Mouse (Mus musculus): Measurements from ENCODE around the gene Rbm4b.

DNA sequence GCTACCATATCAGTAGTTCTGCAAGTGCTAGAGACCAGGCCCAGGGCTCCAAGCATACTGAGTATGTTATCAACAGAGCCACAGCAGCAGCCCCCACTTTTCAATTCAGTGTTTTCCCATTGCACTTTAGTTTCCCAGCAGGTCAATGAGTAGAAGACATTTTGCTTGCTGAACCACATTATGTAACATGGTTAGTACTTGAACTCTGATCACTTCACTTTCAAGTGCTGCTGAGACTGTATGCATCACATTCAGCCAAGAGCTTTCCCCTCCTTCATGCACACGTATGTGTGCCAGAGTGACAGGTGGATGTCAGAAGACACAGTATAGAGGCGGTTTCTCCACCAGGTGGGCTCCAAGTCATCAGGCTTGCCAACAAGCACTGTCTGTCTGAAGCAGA, 26.6 kb downstream of the Rbm4b start:
- TF ChIP-seq CTCF (IDR thresholded peaks at IDR 0.05; ENCODE audit: control insufficient read depth, insufficient read depth, insufficient replicate concordance, low read depth, low read length) (no peak), POLR2A (IDR thresholded peaks at IDR 0.05; ENCODE audit: control insufficient read depth, low read depth, low read length) (no peak)
